Mouse (Mus musculus) hindbrain, postnatal 0 days (tissue): Measurements from ENCODE around the gene Cadm1. TPM values are rescaled to one million over a fixed set of nuclear protein-coding genes. Genes with fewer than 3 reads are reported as not detected.
A peak's percentile ranks its signal among the peaks of the same experiment; 100 is the strongest.

Experiments used
- ATAC-seq: fragments of 200-750 bp; cut with Nextera tagmentation; 2 replicates; pipeline ENCODE4 v1.8.0; 2017; ENCODE audit warnings: mild to moderate bottlenecking, moderate TSS enrichment, moderate library complexity
- DNase-seq: peaks from one replicate; pipeline ENCODE4 v3.0.0-alpha.2; 2015; ENCODE audit warnings: low spot score
- H3K27ac ChIP-seq: fragments of 300-500 bp; sonication (generic); 2 replicates; pipeline ENCODE4 v1.5.1; 2014; ENCODE audit warnings: mild to moderate bottlenecking
- H3K27me3 ChIP-seq: fragments of 300-500 bp; sonication (generic); 2 replicates; pipeline ENCODE4 v1.6.1; 2014; ENCODE audit warnings: low read length, mixed read lengths; ENCODE audit not compliant: insufficient read depth
- H3K36me3 ChIP-seq: fragments of 300-500 bp; sonication (generic); 2 replicates; pipeline ENCODE4 v1.6.1; 2014; ENCODE audit warnings: low read length, mixed read lengths; ENCODE audit not compliant: insufficient read depth
- H3K4me1 ChIP-seq: fragments of 300-500 bp; sonication (generic); 2 replicates; pipeline ENCODE4 v1.6.1; 2014; ENCODE audit warnings: antibody characterized with exemption, low read length, mixed read lengths; ENCODE audit not compliant: insufficient read depth
- H3K4me2 ChIP-seq: fragments of 300-500 bp; sonication (generic); 2 replicates; pipeline ENCODE4 v1.6.1; 2014; ENCODE audit warnings: low read depth, mild to moderate bottlenecking, low read length, moderate library complexity, mixed read lengths
- H3K4me3 ChIP-seq: fragments of 300-500 bp; sonication (generic); 2 replicates; pipeline ENCODE4 v1.5.1; 2014; ENCODE audit warnings: low read length
- H3K9ac ChIP-seq: fragments of 300-500 bp; sonication (generic); replicated peaks from 2 replicates; pipeline ENCODE4 v1.6.1; 2014; ENCODE audit warnings: mild to moderate bottlenecking, low read length, moderate library complexity, mixed read lengths
- H3K9me3 ChIP-seq: fragments of 300-500 bp; sonication (generic); 2 replicates; pipeline ENCODE4 v1.6.1; 2016; ENCODE audit warnings: low read length, mixed read lengths
- CTCF ChIP-seq: IDR thresholded peaks from 2 replicates; pipeline ENCODE4 v1.5.1; 2016; ENCODE audit warnings: antibody characterized with exemption, control low read depth, low read depth
- WGBS: fragments of 180-500 bp; shearing (Covaris S2); extraction: QIAGEN DNeasy Blood & Tissue Kit; methylation state at CpG from one replicate; pipeline ENCODE4 v1.1.7; 2014; 5-methylcytosine and 5-hydroxymethylcytosine counted together
- polyA plus RNA-seq: library from polyadenylated mRNA; unstranded; fragments of >200 nt; fragmentation: Nextera tagmentation; extraction: Ambion mirVana; gene quantifications from 2 replicates; pipeline ENCODE4 v1.2.1, GENCODE M21; 2015
- total RNA-seq: library from RNA; depleted of rRNA; stranded (reverse); fragments of >200 nt; gene quantifications from 2 replicates; pipeline ENCODE4 v1.2.3, GENCODE M21; 2014

Gene Cadm1
- total and polyA plus RNA-seq, 2 experiments from 2014 or later, result 115 to 203 TPM

DNA sequence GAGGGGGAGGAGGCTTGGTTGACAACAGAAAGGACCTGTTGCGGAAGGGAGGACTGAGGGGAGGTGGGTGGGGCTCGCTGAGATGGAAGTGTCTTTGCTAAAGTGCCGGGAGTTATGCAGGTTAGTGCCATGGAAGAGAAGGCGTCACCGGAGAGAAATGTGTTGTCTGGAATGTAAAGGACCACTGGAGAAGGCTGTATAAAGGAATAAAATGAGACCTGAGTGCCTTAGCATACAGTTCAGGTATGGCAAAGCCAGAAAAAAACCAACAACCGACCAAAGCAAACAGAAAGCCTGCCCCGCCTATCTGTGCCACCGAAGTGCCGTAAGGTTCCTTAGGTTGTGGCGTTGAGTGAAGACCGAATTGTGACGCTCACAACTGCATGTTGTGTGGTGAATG, 18.4 kb downstream of the Cadm1 start:
- Histone ChIP-seq H3K36me3 (0 out of 2 replicates have a peak, but pooled peaks cover 4% of the 10 kb centered on the region), H3K9me3 (no peaks in the 10 kb centered on the region), H3K4me1 (no peaks in the 10 kb centered on the region), H3K27me3 (no peaks in the 10 kb centered on the region), H3K4me3 (no peak overlapping the region), H3K27ac (no peak overlapping the region), H3K9ac (no peak overlapping the region), H3K4me2 (no peak overlapping the region)
- DNase-seq (no peak), ATAC-seq (no peak)
- TF ChIP-seq CTCF, result no peak
- WGBS, result 93% methylated on average over 12 of the region's 12 CpGs

DNA sequence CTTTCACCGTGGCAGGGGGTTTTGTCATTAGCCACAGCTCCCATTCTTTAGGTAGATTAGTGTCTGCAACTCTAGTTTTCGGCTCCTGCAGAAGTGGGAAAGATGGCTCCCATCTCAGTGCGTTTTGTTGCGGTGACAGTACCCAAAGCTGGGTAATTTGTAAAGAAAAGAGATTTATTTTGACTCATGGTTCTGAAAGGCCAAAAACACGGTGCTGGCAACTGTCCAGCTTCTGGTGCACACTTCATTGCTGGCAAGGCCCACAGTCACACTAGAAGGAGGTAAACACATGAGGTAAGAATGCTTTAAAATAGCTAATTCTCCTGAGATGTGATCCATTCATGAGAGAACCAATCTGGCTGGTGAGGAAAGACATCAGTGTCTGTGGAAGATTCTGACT, 18.9 kb downstream of the Cadm1 start:
- WGBS, result 86% methylated on average over 5 of the region's 5 CpGs

DNA sequence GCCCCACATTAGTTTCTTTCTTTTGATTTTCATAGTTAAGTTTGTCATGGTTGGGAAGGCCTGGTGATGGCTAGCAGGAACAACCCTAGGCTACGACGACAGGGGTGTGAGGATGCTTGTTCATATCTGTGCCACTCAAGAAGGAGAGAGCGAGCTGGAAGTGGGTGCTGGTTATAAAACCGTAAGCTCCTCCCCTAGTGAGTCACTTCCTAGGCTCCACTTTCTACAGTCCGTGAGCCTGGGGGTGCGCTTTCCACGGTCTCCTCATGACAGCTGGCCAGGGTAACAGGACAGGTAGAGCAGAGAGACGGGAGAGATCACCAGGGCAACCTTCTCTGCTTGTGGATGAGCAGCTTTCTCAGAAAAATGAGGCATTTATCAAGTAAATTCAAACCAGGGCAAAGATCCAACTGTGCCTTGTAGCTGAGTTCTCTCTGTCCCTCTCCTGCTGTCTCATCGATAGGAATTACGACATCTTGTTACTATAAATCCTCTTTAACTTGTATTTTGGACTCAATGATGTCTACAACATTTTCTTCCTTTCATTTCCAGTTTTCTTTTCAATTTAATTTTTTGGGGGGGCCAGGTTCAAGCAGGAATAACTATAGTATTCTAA, 23.1 kb downstream of the Cadm1 start:
- Histone ChIP-seq H3K4me2 (no peak overlapping the region), H3K9ac (no peak overlapping the region), H3K9me3 (no peaks in the 10 kb centered on the region), H3K4me3 (no peak overlapping the region), H3K27me3 (no peaks in the 10 kb centered on the region), H3K27ac (no peak overlapping the region), H3K36me3 (no peaks in the 10 kb centered on the region), H3K4me1 (no peaks in the 10 kb centered on the region)
- ATAC-seq (no peak), DNase-seq (no peak)
- WGBS, result 88% methylated on average over 10 of the region's 10 CpGs
- no peak for TF ChIP-seq CTCF

More for the DNA sequence above, 18.9 kb downstream of the Cadm1 start:
- no peak overlapping the region for H3K27ac ChIP-seq
- H3K4me2 ChIP-seq, result no peak overlapping the region
- H3K9me3 ChIP-seq, result no peaks in the 10 kb centered on the region
- no peaks in the 10 kb centered on the region for H3K4me1 ChIP-seq
- ATAC-seq (no peak), DNase-seq (no peak)
- H3K36me3 ChIP-seq, result no peaks in the 10 kb centered on the region
- no peak for TF ChIP-seq CTCF
- no peaks in the 10 kb centered on the region for H3K27me3 ChIP-seq
- H3K9ac ChIP-seq, result no peak overlapping the region
- H3K4me3 ChIP-seq, result no peak overlapping the region

DNA sequence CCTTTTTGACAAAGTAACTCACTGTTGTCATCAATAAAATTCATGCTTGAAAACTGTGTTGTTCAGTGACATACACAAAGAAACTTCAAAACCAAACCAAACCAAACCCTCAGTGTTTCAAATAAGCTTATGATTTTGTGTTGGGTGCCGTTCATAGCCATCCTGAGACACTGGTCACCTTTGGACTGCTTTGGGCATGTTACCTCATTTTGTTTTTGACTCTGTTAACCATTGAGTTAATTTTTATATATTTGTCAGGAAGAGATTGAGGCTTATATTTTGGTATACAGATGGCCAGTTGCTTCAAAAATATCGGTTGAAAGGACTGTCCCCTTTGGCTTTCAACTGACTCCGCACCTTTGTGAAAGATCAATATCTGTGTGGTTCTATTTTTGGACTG, 30.8 kb downstream of the Cadm1 start:
- DNase-seq (no peak), ATAC-seq (no peak)
- TF ChIP-seq CTCF, result no peak
- H3K4me1 ChIP-seq, result no peaks in the 10 kb centered on the region
- H3K36me3 ChIP-seq, result no peaks in the 10 kb centered on the region
- no peak overlapping the region for H3K27ac ChIP-seq
- no peak overlapping the region for H3K4me3 ChIP-seq
- no peak overlapping the region for H3K4me2 ChIP-seq
- H3K9me3 ChIP-seq, result no peaks in the 10 kb centered on the region
- 93% methylated on average over 3 of the region's 3 CpGs for WGBS
- H3K27me3 ChIP-seq, result no peaks in the 10 kb centered on the region
- H3K9ac ChIP-seq, result no peak overlapping the region

DNA sequence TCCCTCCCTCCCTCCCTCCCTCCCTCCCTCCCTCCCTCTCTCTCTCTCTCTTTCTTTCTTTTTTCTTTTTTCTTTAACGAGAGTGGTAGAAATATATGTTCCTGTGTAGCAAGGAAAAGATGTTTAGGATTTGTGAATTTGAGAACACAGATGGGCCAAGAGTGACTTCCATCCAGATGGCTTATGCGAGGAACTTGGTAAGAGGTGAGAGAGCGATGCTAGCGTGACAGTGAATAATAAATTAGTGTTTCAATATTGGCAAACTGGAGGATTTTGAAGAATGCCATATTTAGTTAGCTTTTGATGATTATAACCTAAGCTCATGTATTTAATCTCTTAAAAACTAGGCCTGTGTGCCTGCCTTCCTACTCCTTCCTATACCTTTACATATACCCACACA, 31.6 kb downstream of the Cadm1 start:
- no peak for TF ChIP-seq CTCF
- no peaks in the 10 kb centered on the region for H3K27me3 ChIP-seq
- ATAC-seq (no peak), DNase-seq (no peak)
- H3K9me3 ChIP-seq, result no peaks in the 10 kb centered on the region
- H3K9ac ChIP-seq, result no peak overlapping the region
- no peak overlapping the region for H3K4me3 ChIP-seq
- H3K4me1 ChIP-seq, result no peaks in the 10 kb centered on the region
- no peak overlapping the region for H3K4me2 ChIP-seq
- 81% methylated on average over 3 of the region's 4 CpGs for WGBS
- H3K36me3 ChIP-seq, result no peaks in the 10 kb centered on the region
- H3K27ac ChIP-seq, result no peak overlapping the region

DNA sequence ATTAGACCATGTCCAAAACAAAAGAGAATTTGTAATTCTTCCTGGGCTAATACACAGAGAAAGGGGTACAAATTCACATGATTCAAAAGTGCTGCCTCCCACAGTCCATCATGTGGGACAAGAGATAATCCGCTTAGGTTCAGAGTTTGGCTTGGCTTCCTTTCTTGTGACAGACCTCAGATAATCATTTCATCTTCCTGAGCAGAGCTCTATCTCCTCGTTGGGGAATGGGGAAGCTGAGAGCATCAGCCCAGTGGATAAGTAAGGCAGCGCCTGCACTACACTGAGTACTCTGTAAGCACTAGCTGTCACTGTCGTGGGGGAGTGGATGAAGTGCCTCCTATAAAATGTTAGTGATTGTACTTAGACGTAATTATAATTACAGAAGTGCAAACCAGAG, 35.1 kb downstream of the Cadm1 start:
- 66% methylated on average over 5 of the region's 5 CpGs for WGBS
- Histone ChIP-seq H3K4me3 (no peak overlapping the region), H3K4me2 (no peak overlapping the region), H3K27ac (no peak overlapping the region), H3K4me1 (no peaks in the 10 kb centered on the region), H3K27me3 (no peaks in the 10 kb centered on the region), H3K36me3 (no peaks in the 10 kb centered on the region), H3K9me3 (no peaks in the 10 kb centered on the region), H3K9ac (no peak overlapping the region)
- DNase-seq (peak; percentile 39), ATAC-seq (no peak)
- TF ChIP-seq CTCF, result no peak

DNA sequence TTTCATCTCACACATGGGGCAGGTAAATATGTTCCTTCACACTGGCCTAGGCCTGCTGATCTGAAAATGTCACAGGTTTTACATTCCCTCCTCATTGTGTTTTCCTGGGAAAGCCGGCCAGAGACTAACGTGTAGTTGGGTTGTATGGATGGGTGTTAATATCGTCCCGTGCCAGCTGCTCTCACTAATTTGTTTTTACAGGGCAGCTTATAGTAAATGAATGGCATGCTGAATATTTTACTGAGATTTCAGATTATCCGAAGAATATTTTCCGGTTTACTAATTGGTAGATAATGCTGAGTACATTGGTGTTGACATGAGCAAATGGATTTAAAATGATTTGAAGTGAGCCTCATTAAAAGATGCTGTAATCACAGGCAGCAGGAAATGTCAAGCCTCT, 37.9 kb downstream of the Cadm1 start:
- Histone ChIP-seq H3K36me3 (no peaks in the 10 kb centered on the region), H3K9me3 (no peaks in the 10 kb centered on the region), H3K4me2 (no peak overlapping the region), H3K27me3 (no peaks in the 10 kb centered on the region), H3K4me3 (no peak overlapping the region), H3K27ac (no peak overlapping the region), H3K9ac (no peak overlapping the region), H3K4me1 (no peaks in the 10 kb centered on the region)
- WGBS, result 66% methylated on average over 6 of the region's 6 CpGs
- no peak for TF ChIP-seq CTCF
- ATAC-seq (no peak), DNase-seq (no peak)
